Mouse (Mus musculus): ENCODE results near the gene Mef2a.

GRCm38 (mm10) chr7:67213589-67213988 is 159.1 kb downstream of the Mef2a start:
- TF ChIP-seq CTCF (IDR thresholded peaks at IDR 0.05; ENCODE audit: extremely low read depth, insufficient read depth, insufficient read length, insufficient replicate concordance) (no peak), POLR2A (IDR thresholded peaks at IDR 0.05; ENCODE audit: low read depth, low read length) (no peak)

All from spleen, adult 2 months (tissue).